Mouse (Mus musculus) hindbrain, embryonic 14.5 days (tissue): Measurements from ENCODE around the gene Dlx4. TPM values are rescaled to one million over a fixed set of nuclear protein-coding genes. Genes with fewer than 3 reads are reported as not detected.

Source experiments
- ATAC-seq: fragments of 200-750 bp; cut with Nextera tagmentation; 2 replicates; pipeline ENCODE4 v1.8.0; 2017; ENCODE audit warnings: moderate number of reproducible peaks, mild to moderate bottlenecking, moderate TSS enrichment, moderate library complexity; ENCODE audit not compliant: low FRiP score
- DNase-seq: peaks from one replicate; pipeline ENCODE4 v3.0.0-alpha.2; 2015; ENCODE audit warnings: low spot score
- H3K27ac ChIP-seq: fragments of 300-500 bp; sonication (generic); 2 replicates; pipeline ENCODE4 v1.5.1; 2014; ENCODE audit warnings: mild to moderate bottlenecking, moderate library complexity
- H3K27me3 ChIP-seq: fragments of 300-500 bp; sonication (generic); 2 replicates; pipeline ENCODE4 v1.6.1; 2014; ENCODE audit warnings: mild to moderate bottlenecking, low read length, mixed read lengths; ENCODE audit not compliant: control insufficient read depth, insufficient read depth
- H3K36me3 ChIP-seq: fragments of 300-500 bp; sonication (generic); replicated peaks from 2 replicates; pipeline ENCODE4 v1.6.1; 2014; ENCODE audit not compliant: control insufficient read depth, insufficient read depth
- H3K4me1 ChIP-seq: fragments of 300-500 bp; sonication (generic); replicated peaks from 2 replicates; pipeline ENCODE4 v1.6.1; 2014; ENCODE audit warnings: antibody characterized with exemption, low read length, mixed read lengths; ENCODE audit not compliant: control insufficient read depth, insufficient read depth
- H3K4me2 ChIP-seq: fragments of 300-500 bp; sonication (generic); replicated peaks from 2 replicates; pipeline ENCODE4 v1.6.1; 2014; ENCODE audit warnings: mild to moderate bottlenecking, moderate library complexity
- H3K4me3 ChIP-seq: fragments of 300-500 bp; sonication (generic); replicated peaks from 2 replicates; pipeline ENCODE4 v1.5.1; 2014; ENCODE audit warnings: mild to moderate bottlenecking, low read length
- H3K9ac ChIP-seq: fragments of 300-500 bp; sonication (generic); 2 replicates; pipeline ENCODE4 v1.6.1; 2014
- H3K9me3 ChIP-seq: fragments of 300-500 bp; sonication (generic); 2 replicates; pipeline ENCODE4 v1.6.1; 2016; ENCODE audit warnings: low read length; ENCODE audit not compliant: control insufficient read depth
- WGBS: fragments of 180-500 bp; shearing (Covaris S2); extraction: QIAGEN DNeasy Blood & Tissue Kit; methylation state at CpG from one replicate; pipeline ENCODE4 v1.1.7; 2014; 5-methylcytosine and 5-hydroxymethylcytosine counted together
- polyA plus RNA-seq: library from polyadenylated mRNA; unstranded; fragments of >200 nt; fragmentation: Nextera tagmentation; extraction: Ambion mirVana; gene quantifications from 2 replicates; pipeline ENCODE4 v1.2.1, GENCODE M21; 2014

Gene Dlx4
- polyA plus RNA-seq, 1 experiment from 2014 or later = not detected

DNA sequence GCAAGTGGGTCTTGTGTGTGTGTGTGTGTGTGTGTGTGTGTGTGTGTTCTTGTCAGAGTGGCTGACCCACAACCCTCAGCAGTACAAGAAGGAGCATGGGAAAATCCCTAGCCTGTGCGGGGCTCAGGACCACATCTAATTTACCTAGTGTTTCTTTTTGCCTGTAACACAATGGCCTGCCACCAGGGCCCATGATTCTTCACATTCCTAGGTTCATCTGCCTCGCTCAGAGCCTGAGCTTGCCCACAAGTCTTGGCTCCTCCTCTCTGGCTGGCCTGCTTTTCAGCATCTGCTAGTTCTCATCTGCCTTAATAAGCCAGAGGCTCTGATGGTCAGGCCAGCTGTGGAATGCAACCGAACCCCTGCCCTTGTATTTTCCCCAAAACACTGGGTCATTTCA is 45.7 kb downstream of the Dlx4 start:
- no peaks in the 10 kb centered on the region for H3K27me3 ChIP-seq
- 25% methylated on average over 3 of the region's 3 CpGs for WGBS
- no peak overlapping the region for H3K9ac ChIP-seq
- H3K4me3 ChIP-seq = no peak overlapping the region
- no peak overlapping the region for H3K4me2 ChIP-seq
- no peaks in the 10 kb centered on the region for H3K9me3 ChIP-seq
- ATAC-seq (no peak), DNase-seq (no peak)
- no peak overlapping the region for H3K27ac ChIP-seq
- no peaks in the 10 kb centered on the region for H3K36me3 ChIP-seq
- 0 out of 2 replicates have a peak, but pooled peaks cover 7% of the 10 kb centered on the region for H3K4me1 ChIP-seq

DNA sequence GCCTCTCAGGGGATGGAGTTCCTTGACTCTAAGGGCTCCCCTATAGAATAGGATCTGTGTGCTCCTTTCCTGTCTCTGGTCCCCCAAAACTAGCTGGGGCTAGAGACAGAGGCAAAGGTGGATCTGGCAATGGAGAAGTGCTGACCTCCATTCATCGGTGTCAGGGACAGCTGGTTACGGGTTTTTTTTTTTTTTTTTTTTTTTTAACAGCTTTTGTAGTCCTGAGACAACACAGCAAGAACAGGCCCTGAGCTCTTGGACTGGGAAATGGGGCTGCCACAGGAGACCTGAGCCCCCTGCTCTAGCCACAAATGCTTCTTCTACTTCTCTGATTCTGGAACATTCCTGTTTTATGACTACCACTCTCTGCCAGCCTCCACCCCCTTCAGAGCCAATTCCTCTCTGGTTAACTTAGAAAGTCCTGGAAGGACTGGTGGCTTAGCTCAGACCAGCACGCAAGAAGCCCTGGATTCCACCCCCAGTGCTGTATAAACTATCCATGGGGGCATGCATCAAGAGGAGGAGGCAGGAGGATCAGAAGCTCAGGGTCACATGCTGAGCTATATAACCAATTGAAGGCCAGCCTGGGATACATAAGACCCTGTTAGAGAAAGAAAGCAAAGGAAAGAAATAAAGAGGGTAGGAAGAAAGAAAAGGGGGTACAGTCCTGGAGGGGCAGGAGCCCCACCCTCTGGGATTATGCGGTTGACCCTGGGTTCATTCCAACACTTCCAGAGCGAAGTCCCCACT is 47.5 kb downstream of the Dlx4 start:
- Histone ChIP-seq H3K36me3 (no peaks in the 10 kb centered on the region), H3K27me3 (no peaks in the 10 kb centered on the region), H3K9me3 (no peaks in the 10 kb centered on the region), H3K9ac (no peak overlapping the region), H3K27ac (no peak overlapping the region), H3K4me2 (no peak overlapping the region), H3K4me3 (no peak overlapping the region), H3K4me1 (0 out of 2 replicates have a peak, but pooled peaks cover 7% of the 10 kb centered on the region)
- 66% methylated on average over 5 of the region's 5 CpGs for WGBS
- ATAC-seq (no peak), DNase-seq (no peak)

DNA sequence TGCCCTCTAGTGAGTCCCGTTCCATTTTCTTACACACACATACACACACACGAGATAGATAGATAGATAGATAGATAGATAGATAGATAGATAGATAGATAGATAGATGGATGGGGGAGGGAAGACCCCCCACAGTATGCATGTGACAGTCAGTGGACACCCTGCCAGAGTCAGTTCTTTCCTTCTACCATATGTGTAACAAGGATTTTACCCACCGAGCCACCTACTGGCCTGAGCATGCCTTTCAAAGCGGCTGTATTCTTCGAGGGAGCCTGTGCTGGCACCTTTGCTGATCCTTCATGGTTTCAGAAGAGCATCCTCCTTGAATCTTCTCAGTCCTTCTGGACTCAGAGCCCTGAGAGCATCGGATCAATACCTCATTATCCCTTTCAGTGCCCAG is 48.2 kb downstream of the Dlx4 start:
- no peak overlapping the region for H3K9ac ChIP-seq
- DNase-seq (no peak), ATAC-seq (no peak)
- no peak overlapping the region for H3K27ac ChIP-seq
- H3K4me2 ChIP-seq = no peak overlapping the region
- H3K4me1 ChIP-seq = 0 out of 2 replicates have a peak, but pooled peaks cover 7% of the 10 kb centered on the region
- no peaks in the 10 kb centered on the region for H3K27me3 ChIP-seq
- H3K9me3 ChIP-seq = no peaks in the 10 kb centered on the region
- 61% methylated on average over 6 of the region's 6 CpGs for WGBS
- no peaks in the 10 kb centered on the region for H3K36me3 ChIP-seq
- H3K4me3 ChIP-seq = no peak overlapping the region

DNA sequence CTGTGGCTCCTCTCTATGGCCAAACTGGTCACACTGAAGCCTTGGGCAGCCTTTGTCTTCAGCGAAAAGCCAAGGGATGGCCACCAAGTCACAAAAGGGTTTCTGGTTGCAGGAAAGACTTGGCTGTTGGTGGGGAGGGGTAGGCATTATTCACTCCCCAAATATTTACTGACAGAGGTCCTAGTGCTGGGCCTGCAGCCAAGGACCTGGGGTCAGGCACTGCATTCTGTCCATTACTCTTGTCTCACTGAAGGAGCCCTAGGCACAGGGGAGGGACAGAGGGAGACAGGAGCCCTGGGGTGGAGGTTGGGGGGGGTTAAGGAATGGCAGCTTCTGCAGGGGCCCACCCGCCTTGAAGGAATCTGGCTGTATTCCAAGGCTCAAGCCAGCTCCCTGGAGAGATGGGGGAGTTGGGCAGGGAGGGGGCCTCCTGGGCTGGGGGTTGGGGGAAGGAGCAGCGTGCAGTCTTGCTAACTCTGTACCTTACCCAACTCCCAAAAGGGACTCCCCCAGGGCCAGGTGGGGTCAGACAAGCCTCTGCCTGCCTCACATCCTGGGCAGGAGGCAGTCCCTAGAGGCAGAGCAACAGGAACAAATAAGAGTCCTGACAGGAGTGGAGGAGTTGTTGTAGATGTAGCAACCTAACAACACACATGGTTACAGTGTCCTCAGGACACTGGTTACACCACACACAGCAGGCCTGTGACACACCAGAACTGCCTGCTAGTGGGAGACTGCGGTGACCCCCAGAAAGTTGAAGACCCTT is 49.3 kb downstream of the Dlx4 start:
- Histone ChIP-seq H3K4me1 (0 out of 2 replicates have a peak, but pooled peaks cover 7% of the 10 kb centered on the region), H3K27me3 (no peaks in the 10 kb centered on the region), H3K9ac (no peak overlapping the region), H3K4me2 (no peak overlapping the region), H3K27ac (no peak overlapping the region), H3K4me3 (no peak overlapping the region), H3K36me3 (no peaks in the 10 kb centered on the region), H3K9me3 (no peaks in the 10 kb centered on the region)
- ATAC-seq = no peak
- DNase-seq = no peak
- 51% methylated on average over 4 of the region's 4 CpGs for WGBS

DNA sequence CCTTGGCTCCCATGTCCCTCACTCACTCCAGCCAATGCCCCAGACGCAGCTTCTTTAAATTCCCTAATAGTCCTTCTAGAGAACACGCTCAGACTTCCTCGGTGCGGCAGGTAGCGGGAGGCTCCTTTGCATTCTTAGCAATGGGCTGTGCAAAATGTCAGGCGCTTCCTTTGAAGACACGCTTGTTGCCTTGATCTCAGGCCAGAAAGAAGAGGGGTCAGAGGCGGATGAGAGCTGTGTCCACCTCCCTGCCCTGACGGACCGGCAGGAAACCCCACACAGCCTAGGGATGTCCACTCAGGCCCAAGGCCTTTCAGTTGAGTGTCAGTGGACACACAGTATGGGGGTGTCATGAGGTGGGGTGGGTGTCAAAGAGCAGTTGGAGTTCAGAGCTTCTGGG is 50.5 kb downstream of the Dlx4 start:
- Histone ChIP-seq H3K36me3 (no peaks in the 10 kb centered on the region), H3K27ac (no peak overlapping the region), H3K27me3 (no peaks in the 10 kb centered on the region), H3K4me1 (0 out of 2 replicates have a peak, but pooled peaks cover 7% of the 10 kb centered on the region), H3K9me3 (no peaks in the 10 kb centered on the region), H3K4me2 (no peak overlapping the region), H3K9ac (no peak overlapping the region), H3K4me3 (no peak overlapping the region)
- no peak for DNase-seq
- 77% methylated on average over 10 of the region's 10 CpGs for WGBS
- no peak for ATAC-seq

DNA sequence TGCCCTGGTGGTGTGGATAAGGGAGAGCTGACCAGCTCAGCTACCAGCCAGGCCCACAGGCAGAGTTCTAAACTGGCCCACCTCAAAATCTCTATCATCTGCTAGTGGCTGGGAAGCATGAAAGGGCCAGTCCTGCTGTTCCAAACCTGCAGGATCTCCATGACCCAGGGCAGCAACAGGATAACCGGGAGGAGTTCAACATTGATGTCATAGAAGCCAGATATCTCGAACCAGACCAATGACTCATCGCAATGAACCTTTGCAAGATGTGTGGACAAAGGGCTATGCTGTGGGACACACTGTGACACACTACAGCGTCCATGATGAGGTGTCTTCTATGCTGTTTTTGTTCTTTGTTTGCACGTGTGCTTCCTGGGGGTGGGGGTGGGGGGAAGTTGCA is 53.0 kb downstream of the Dlx4 start:
- Histone ChIP-seq H3K9ac (no peak overlapping the region), H3K27ac (no peak overlapping the region), H3K27me3 (no peaks in the 10 kb centered on the region), H3K36me3 (no peaks in the 10 kb centered on the region), H3K4me1 (0 out of 2 replicates have a peak, but pooled peaks cover 7% of the 10 kb centered on the region), H3K4me2 (no peak overlapping the region), H3K4me3 (no peak overlapping the region), H3K9me3 (no peaks in the 10 kb centered on the region)
- 86% methylated on average over 5 of the region's 5 CpGs for WGBS
- ATAC-seq (no peak), DNase-seq (no peak)

Other genes starting within 250 kb of the Dlx4 start
- gene Col1a1, start 210.0 kb downstream of the Dlx4 start, polyA plus RNA-seq = 125 and 157 TPM in 2 replicates
- gene Hils1, start 178.7 kb downstream of the Dlx4 start, polyA plus RNA-seq = not detected in 2 replicates
- 0.17 TPM in 1 of 2 replicates, not detected in the other for gene Sgca, start 169.9 kb downstream of the Dlx4 start, polyA plus RNA-seq
- gene Ppp1r9b, start 155.2 kb downstream of the Dlx4 start, polyA plus RNA-seq = 27.1 and 27.5 TPM in 2 replicates
- gene Samd14, start 136.4 kb downstream of the Dlx4 start, polyA plus RNA-seq = 130 and 135 TPM in 2 replicates
- 22.7 and 25.2 TPM in 2 replicates for gene Pdk2, start 104.9 kb downstream of the Dlx4 start, polyA plus RNA-seq
- gene Itga3, start 69.5 kb downstream of the Dlx4 start, polyA plus RNA-seq = 15.6 and 16.9 TPM in 2 replicates
- 0.07 and 0.27 TPM in 2 replicates for gene Dlx3, start 26.1 kb downstream of the Dlx4 start, polyA plus RNA-seq
- gene Tac4, start 115.3 kb upstream of the Dlx4 start, polyA plus RNA-seq = 0.17 TPM in 1 of 2 replicates, not detected in the other
- gene Kat7, start 164.0 kb upstream of the Dlx4 start, polyA plus RNA-seq = 58.1 and 71.0 TPM in 2 replicates
- gene Fam117a, start 190.8 kb upstream of the Dlx4 start, polyA plus RNA-seq = 2.8 and 3.5 TPM in 2 replicates
- gene Slc35b1, start 238.4 kb upstream of the Dlx4 start, polyA plus RNA-seq = 144 and 153 TPM in 2 replicates